ENCODE assay signal across 8 mouse cellular contexts in the genomic region with DNA sequence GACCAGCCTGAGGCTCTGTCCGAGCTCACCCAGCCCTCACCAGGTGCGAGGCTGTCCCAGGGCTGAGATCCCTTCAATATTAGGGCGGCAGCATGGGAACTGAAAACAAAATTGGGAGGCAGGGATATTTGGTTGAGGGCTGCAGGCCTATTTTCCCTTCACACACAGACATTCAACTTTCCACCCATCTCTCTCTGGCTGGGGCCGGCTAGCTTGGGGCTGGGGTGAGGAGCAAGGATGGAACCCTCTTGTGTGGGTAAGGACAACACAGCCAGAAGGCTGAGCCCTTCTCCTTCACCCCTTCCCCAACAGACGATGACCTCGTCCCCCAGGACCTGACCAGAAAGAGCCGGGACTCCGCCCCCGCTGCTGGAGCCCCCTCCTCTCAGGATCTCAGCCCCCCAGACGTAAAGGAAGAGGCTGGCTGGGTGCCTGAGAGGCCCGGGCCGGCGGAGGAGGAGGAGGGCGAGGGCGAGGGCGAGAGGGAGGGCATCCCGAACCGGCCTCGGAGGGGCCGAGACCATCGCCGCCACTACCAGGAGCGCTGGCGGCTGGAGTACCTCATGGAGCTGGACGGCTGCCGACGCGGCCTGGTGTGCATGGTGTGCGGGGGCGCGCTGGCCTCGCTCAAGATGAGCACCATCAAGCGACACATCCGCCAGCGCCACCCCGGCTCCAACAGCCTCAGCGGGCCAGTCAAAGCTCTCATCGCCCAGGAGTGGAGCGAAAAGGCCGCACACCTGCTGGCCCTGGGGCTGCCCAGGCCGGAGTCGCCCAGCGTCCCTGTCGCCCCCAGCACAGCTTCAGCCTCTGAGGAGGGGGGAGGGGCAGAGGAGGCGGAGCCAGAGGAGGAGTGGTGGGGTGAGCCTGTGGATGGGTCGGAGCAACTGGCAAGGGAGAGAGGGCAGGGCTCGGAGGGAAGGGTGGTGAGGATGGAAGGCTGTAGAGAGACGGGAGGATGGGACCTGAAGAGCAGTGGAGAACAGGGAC. TPM values are rescaled to one million over a fixed set of nuclear protein-coding genes. Genes with fewer than 3 reads are reported as not detected.
DNase-seq lines count a peak whose midpoint lies in the region; ATAC-seq lines count a peak whose summit lies in the region.

No protein-coding gene starts in this region.

- peak; percentile 27 for ATAC-seq in hindbrain, embryonic 15.5 days (ENCODE audit: low FRiP score, low read depth)
- ATAC-seq in midbrain, embryonic 12.5 days (ENCODE audit: low FRiP score, low read depth): peak; percentile 57
- no peak for ATAC-seq in stomach, embryonic 14.5 days (ENCODE audit: insufficient number of reproducible peaks, insufficient read depth, low FRiP score, low read depth)

- 10% methylated on average over 40 of the region's 48 CpGs for WGBS in hindbrain, embryonic 15.5 days
- WGBS in midbrain, embryonic 12.5 days: 9% methylated on average over 44 of the region's 48 CpGs
- 15% methylated on average over 48 of the region's 48 CpGs for WGBS in stomach, embryonic 14.5 days

- peak overlapping the region; percentile 86 for H3K27ac ChIP-seq in hindbrain, embryonic 15.5 days (replicated peaks)
- peak overlapping the region; percentile 79 for H3K27ac ChIP-seq in midbrain, embryonic 12.5 days (replicated peaks)
- H3K27ac ChIP-seq in stomach, embryonic 14.5 days (ENCODE audit: low read length): peak overlapping the region; percentile 76; the same call in 1 of the 2 replicates

- peak overlapping the region; percentile 34 for H3K4me3 ChIP-seq in hindbrain, embryonic 15.5 days
- H3K4me3 ChIP-seq in midbrain, embryonic 12.5 days: peak overlapping the region; percentile 40
- H3K4me3 ChIP-seq in stomach, embryonic 14.5 days (ENCODE audit: low read depth, low read length): peak overlapping the region; percentile 15; the same call in 1 of the 2 replicates

- H3K36me3 ChIP-seq in hindbrain, embryonic 15.5 days: peaks cover 19% of the 10 kb centered on the region
- peaks cover 57% of the 10 kb centered on the region for H3K36me3 ChIP-seq in midbrain, embryonic 12.5 days
- H3K36me3 ChIP-seq in stomach, embryonic 14.5 days (ENCODE audit: control insufficient read depth, insufficient read depth, low read length): peaks cover 58% of the 10 kb centered on the region

- intact Hi-C loops in left cerebral cortex, postnatal 25 days (cut with DNase I): no loop called here

- H3K4me1 ChIP-seq in hindbrain, embryonic 15.5 days (replicated peaks): peaks cover 68% of the 10 kb centered on the region
- H3K4me1 ChIP-seq in midbrain, embryonic 12.5 days: peaks cover 64% of the 10 kb centered on the region
- peaks cover 53% of the 10 kb centered on the region for H3K4me1 ChIP-seq in stomach, embryonic 14.5 days (ENCODE audit: control insufficient read depth, insufficient read depth, low read length)

- H3K9ac ChIP-seq in hindbrain, embryonic 15.5 days: peak overlapping the region; percentile 55
- peak overlapping the region; percentile 100 for H3K9ac ChIP-seq in midbrain, embryonic 12.5 days (replicated peaks)
- peak overlapping the region; percentile 10; the same call in 1 of the 2 replicates for H3K9ac ChIP-seq in stomach, embryonic 14.5 days (replicated peaks; ENCODE audit: low read depth, low read length)

- no peaks in the 10 kb centered on the region for H3K9me3 ChIP-seq in hindbrain, embryonic 15.5 days
- no peaks in the 10 kb centered on the region for H3K9me3 ChIP-seq in midbrain, embryonic 12.5 days
- H3K9me3 ChIP-seq in stomach, embryonic 14.5 days (ENCODE audit: control insufficient read depth, low read depth, low read length): no peaks in the 10 kb centered on the region

- H3K4me2 ChIP-seq in hindbrain, embryonic 15.5 days: peak overlapping the region; percentile 93
- peak overlapping the region; percentile 80 for H3K4me2 ChIP-seq in midbrain, embryonic 12.5 days (replicated peaks)
- peak overlapping the region; percentile 21 for H3K4me2 ChIP-seq in stomach, embryonic 14.5 days (replicated peaks; ENCODE audit: low read depth, low read length)

- H3K27me3 ChIP-seq in hindbrain, embryonic 15.5 days: no peaks in the 10 kb centered on the region
- no peaks in the 10 kb centered on the region for H3K27me3 ChIP-seq in midbrain, embryonic 12.5 days
- H3K27me3 ChIP-seq in stomach, embryonic 14.5 days (ENCODE audit: control insufficient read depth, insufficient read depth, low read length): no peaks in the 10 kb centered on the region

- DNase-seq in adrenal gland, adult 2 months: peak; percentile 78
- DNase-seq in cerebellum, adult 9-11 months: peak; percentile 81
- peak; percentile 63 to 68 for DNase-seq in frontal cortex, postnatal 10 days (ENCODE audit: low spot score in 2 of 2)
- DNase-seq in left cerebral cortex, postnatal 25 days (ENCODE audit: low spot score in 2 of 2): peak; percentile 63 to 86
- no peak for DNase-seq in B cell, adult 2 months

RNA-seq across cellular contexts. Expression of gene 2700081O15Rik, which starts 4.5 kb away (rescaled TPM):
- total RNA-seq in adrenal gland, adult 2 months (2021): 10 to 100 TPM; 18.4 to 26.0 TPM
- polyA plus RNA-seq in adrenal gland, adult 2 months (2012; rRNA removed): 46.5 and 52.4 TPM in 2 replicates
- polyA plus RNA-seq in hindbrain, embryonic 15.5 days (2015; fragmentation: Nextera tagmentation; extraction: Ambion mirVana): 15.3 and 17.2 TPM in 2 replicates
- total RNA-seq in left cerebral cortex, postnatal 25 days (2021): 10 to 100 TPM; 36.0 to 36.2 TPM
- polyA plus RNA-seq in midbrain, embryonic 12.5 days (2016; fragmentation: Nextera tagmentation; extraction: Ambion mirVana): 15.4 and 17.4 TPM in 2 replicates
- polyA plus RNA-seq in stomach, embryonic 14.5 days (2014; fragmentation: Nextera tagmentation; extraction: Ambion mirVana): 13.8 TPM in 2 replicates

RNA-seq across cellular contexts. Expression of gene Spindoc, which starts 39.1 kb away (rescaled TPM):
- 10 to 100 TPM; 17.5 to 25.5 TPM for total RNA-seq in adrenal gland, adult 2 months (2021)
- polyA plus RNA-seq in adrenal gland, adult 2 months (2012; rRNA removed): 18.3 and 18.8 TPM in 2 replicates
- polyA plus RNA-seq in hindbrain, embryonic 15.5 days (2015; fragmentation: Nextera tagmentation; extraction: Ambion mirVana): 28.9 and 32.2 TPM in 2 replicates
- total RNA-seq in left cerebral cortex, postnatal 25 days (2021): 10 to 100 TPM; 29.0 to 32.0 TPM
- polyA plus RNA-seq in midbrain, embryonic 12.5 days (2016; fragmentation: Nextera tagmentation; extraction: Ambion mirVana): 44.0 and 48.3 TPM in 2 replicates
- 25.2 and 29.9 TPM in 2 replicates for polyA plus RNA-seq in stomach, embryonic 14.5 days (2014; fragmentation: Nextera tagmentation; extraction: Ambion mirVana)

Comparison
In these comparisons a context has a peak if more than half of its experiments do, and no peak if none do; other contexts are left out.
1. DNase-seq: peak in adrenal gland, adult 2 months (single experiment), cerebellum, adult 9-11 months (single experiment), frontal cortex, postnatal 10 days (2 of 2) and left cerebral cortex, postnatal 25 days (2 of 2); none in B cell, adult 2 months (0 of 2).
2. H3K4me2 ChIP-seq: peak in every context shown above with its lines; median percentile 93 in hindbrain, embryonic 15.5 days; 80 in midbrain, embryonic 12.5 days; 21 in stomach, embryonic 14.5 days.
3. H3K9ac ChIP-seq: peak in every context shown above with its lines; median percentile 100 in midbrain, embryonic 12.5 days; 55 in hindbrain, embryonic 15.5 days; 10 in stomach, embryonic 14.5 days.
4. Peak in every context shown above with its lines, with median percentiles within 50 percentile points of each other: H3K27ac ChIP-seq and H3K4me3 ChIP-seq.